Mouse (Mus musculus) spleen, adult 18-20 months (tissue): ENCODE results near the gene Dcaf1.
A peak's percentile ranks its signal among the peaks of the same experiment; 100 is the strongest.

Source experiments
- DNase-seq, 2 experiments: peaks; one replicate each; pipeline ENCODE4 v3.0.0; 2022; ENCODE audit warnings: mixed read lengths in 2 of 2

The Dcaf1 gene

GRCm38 (mm10) chr9:106821618-106822380 is at the start of gene Dcaf1:
TSS of gene Dcaf1 (plus strand) at chr9:106821874.
- peak; percentile 83 to 88 for DNase-seq

- no peak for DNase-seq
Measured at GRCm38 (mm10) chr9:106776116-106776515, 45.6 kb upstream of the Dcaf1 start.

- DNase-seq, result no peak
Measured at GRCm38 (mm10) chr9:106777423-106777822, 44.3 kb upstream of the Dcaf1 start.

- DNase-seq, result no peak
Measured at GRCm38 (mm10) chr9:106778319-106778718, 43.4 kb upstream of the Dcaf1 start.

- no peak for DNase-seq
Measured at GRCm38 (mm10) chr9:106780086-106780485, 41.6 kb upstream of the Dcaf1 start.

- DNase-seq, result no peak
Measured at GRCm38 (mm10) chr9:106783554-106783953, 38.1 kb upstream of the Dcaf1 start.

- DNase-seq, result no peak
Measured at GRCm38 (mm10) chr9:106785206-106785605, 36.5 kb upstream of the Dcaf1 start.

- DNase-seq, result peak in 1 of 2 experiments; percentile 5
Measured at GRCm38 (mm10) chr9:106787979-106788811, 33.5 kb upstream of the Dcaf1 start.

- DNase-seq, result peak; percentile 62 to 84
Measured at GRCm38 (mm10) chr9:106788812-106789321, 32.8 kb upstream of the Dcaf1 start, which contains the start of gene Rad54l2. TSS of gene Rad54l2 (minus strand) at chr9:106789194.

- no peak for DNase-seq
Measured at GRCm38 (mm10) chr9:106789363-106789762, 32.3 kb upstream of the Dcaf1 start.

- DNase-seq, result no peak
Measured at GRCm38 (mm10) chr9:106790831-106791230, 30.8 kb upstream of the Dcaf1 start.

- DNase-seq, result no peak
Measured at GRCm38 (mm10) chr9:106806503-106806902, 15.2 kb upstream of the Dcaf1 start.

GRCm38 (mm10) chr9:106818191-106818590 is 3.5 kb upstream of the Dcaf1 start:
- no peak for DNase-seq

GRCm38 (mm10) chr9:106819201-106819600 is 2.5 kb upstream of the Dcaf1 start:
- DNase-seq, result peak in 1 of 2 experiments; percentile 32

- DNase-seq, result no peak
Measured at GRCm38 (mm10) chr9:106821050-106821617, 540 bp upstream of the Dcaf1 start.

- peak; percentile 79 to 83 for DNase-seq
Measured at GRCm38 (mm10) chr9:106822381-106823104, 869 bp downstream of the Dcaf1 start.

- DNase-seq, result no peak
Measured at GRCm38 (mm10) chr9:106840569-106840968, 18.9 kb downstream of the Dcaf1 start.

GRCm38 (mm10) chr9:106842800-106843199 is 21.1 kb downstream of the Dcaf1 start:
- no peak for DNase-seq

GRCm38 (mm10) chr9:106856664-106857063 is 35.0 kb downstream of the Dcaf1 start:
- no peak for DNase-seq

GRCm38 (mm10) chr9:106858036-106858435 is 36.4 kb downstream of the Dcaf1 start:
- DNase-seq, result no peak

- no peak for DNase-seq
Measured at GRCm38 (mm10) chr9:106874216-106874615, 52.5 kb downstream of the Dcaf1 start.

- no peak for DNase-seq
Measured at GRCm38 (mm10) chr9:106876666-106877065, 55.0 kb downstream of the Dcaf1 start.
